Mouse (Mus musculus): ENCODE data around the gene Evi2a. TPM values are rescaled to one million over a fixed set of nuclear protein-coding genes. Genes with fewer than 3 reads are reported as not detected.

Evi2a gene
- 5.3 and 5.4 TPM in 2 replicates for polyA plus RNA-seq (2015; fragmentation: Nextera tagmentation; extraction: Ambion mirVana)

DNA sequence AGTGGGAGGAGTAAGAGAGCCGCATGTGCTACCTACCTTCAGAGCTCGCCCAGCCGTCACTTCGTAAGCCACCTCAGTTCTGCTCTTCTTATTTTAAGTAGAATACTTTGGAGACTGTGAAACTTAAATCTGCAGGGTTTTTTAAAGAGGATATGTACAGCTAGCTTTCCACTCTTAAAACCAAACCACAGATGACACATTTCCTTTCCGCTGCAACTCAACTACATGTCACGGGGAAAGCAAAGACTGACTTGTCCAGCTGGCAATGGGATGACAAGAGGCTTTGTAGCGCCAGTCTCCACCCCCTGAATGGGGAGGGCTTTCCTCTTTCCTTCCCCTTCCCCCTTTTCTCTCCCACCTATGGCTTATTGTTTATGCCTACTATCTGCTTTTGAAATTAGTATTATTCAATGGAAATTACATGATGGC, at the start of gene Evi2a, which contains the start of gene Evi2:
Gene Evi2a, minus strand, starts transcription at position 277 of the 429 bp plus-strand sequence.
Gene Evi2, minus strand, starts transcription at position 257 of the 429 bp plus-strand sequence.
- H3K36me3 ChIP-seq, result 0 out of 2 replicates have a peak, but pooled peaks cover 3% of the 10 kb centered on the region
- peaks cover 6% of the 10 kb centered on the region; the same call in 1 of the 2 replicates for H3K4me1 ChIP-seq
- no peaks in the 10 kb centered on the region for H3K9me3 ChIP-seq
- 78% methylated on average over 7 of the region's 7 CpGs for WGBS
- H3K4me3 ChIP-seq (replicated peaks), result no peak within 1 kb of the TSS
- H3K9ac ChIP-seq, result no peak within 1 kb of the TSS
- H3K27ac ChIP-seq, result no peak within 1 kb of the TSS
- H3K27me3 ChIP-seq (replicated peaks), result no peaks in the 10 kb centered on the region
- ATAC-seq (ENCODE audit: insufficient read depth, low FRiP score, low read depth), result no peak
- no peak within 1 kb of the TSS for H3K4me2 ChIP-seq

DNA sequence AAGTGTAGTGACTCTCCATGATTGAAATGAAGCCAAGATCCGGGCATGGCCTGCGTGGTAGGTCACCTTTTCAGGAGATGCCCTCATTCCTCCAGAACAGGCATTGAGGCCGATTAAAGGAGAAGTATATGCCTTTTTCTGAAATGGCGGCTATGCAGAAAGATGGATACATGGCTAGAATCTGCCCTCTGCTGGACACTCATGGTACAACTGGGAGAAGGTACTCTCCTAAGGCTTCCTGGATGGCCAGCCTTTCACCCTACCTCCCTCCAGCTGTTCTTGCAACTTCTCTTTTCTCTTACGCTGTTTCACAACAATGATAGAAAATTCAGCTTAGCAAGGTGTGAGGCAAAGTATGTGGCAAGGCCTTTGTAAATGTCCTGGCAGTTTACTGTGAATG, 47.3 kb upstream of the Evi2a start:
- Histone ChIP-seq H3K9me3 (no peaks in the 10 kb centered on the region), H3K4me3 (replicated peaks) (no peak overlapping the region), H3K36me3 (no peaks in the 10 kb centered on the region), H3K4me2 (no peak overlapping the region), H3K27me3 (replicated peaks) (no peaks in the 10 kb centered on the region), H3K9ac (no peak overlapping the region), H3K27ac (no peak overlapping the region), H3K4me1 (no peaks in the 10 kb centered on the region)
- WGBS, result 42% methylated on average over 5 of the region's 5 CpGs
- ATAC-seq (ENCODE audit: insufficient read depth, low FRiP score, low read depth), result no peak

DNA sequence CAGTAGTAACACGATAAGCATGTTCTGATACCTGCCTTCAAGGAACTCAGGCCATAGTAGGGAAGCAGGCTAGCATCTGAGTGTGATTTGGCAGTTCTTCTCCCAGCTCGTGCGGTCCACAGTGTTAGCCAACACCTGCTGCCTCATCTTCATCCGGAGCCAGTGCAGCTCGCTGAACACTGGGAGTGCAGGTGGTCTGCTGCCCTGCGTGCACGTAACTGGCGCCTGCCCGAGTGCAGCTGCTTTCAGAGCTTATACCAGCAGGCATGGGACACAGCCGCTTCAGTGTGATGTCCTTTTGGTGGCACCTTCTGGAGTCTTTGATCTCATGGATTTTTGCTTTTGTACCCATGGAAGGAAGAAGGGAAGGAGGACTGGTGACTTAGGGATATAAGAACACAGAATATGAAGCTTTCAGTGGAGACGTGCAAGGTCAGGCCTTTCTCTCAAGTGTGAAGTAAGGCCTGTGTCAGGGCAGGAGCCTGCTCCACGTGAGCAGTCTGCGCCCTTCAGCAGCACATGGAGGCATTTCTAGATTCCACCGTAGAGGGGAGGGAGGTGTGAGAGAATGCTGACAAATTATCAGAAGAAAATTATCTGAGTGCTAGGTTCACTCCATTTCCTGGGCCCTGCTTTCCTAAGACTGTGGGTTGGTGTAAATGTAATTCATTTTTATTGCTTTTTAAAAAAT, 45.1 kb upstream of the Evi2a start:
- H3K27me3 ChIP-seq (replicated peaks), result no peaks in the 10 kb centered on the region
- no peaks in the 10 kb centered on the region for H3K9me3 ChIP-seq
- no peaks in the 10 kb centered on the region for H3K4me1 ChIP-seq
- no peak for ATAC-seq (ENCODE audit: insufficient read depth, low FRiP score, low read depth)
- H3K9ac ChIP-seq, result no peak overlapping the region
- H3K36me3 ChIP-seq, result peaks cover 12% of the 10 kb centered on the region; the same call in 1 of the 2 replicates
- H3K4me3 ChIP-seq (replicated peaks), result no peak overlapping the region
- no peak overlapping the region for H3K4me2 ChIP-seq
- no peak overlapping the region for H3K27ac ChIP-seq
- 87% methylated on average over 14 of the region's 14 CpGs for WGBS

DNA sequence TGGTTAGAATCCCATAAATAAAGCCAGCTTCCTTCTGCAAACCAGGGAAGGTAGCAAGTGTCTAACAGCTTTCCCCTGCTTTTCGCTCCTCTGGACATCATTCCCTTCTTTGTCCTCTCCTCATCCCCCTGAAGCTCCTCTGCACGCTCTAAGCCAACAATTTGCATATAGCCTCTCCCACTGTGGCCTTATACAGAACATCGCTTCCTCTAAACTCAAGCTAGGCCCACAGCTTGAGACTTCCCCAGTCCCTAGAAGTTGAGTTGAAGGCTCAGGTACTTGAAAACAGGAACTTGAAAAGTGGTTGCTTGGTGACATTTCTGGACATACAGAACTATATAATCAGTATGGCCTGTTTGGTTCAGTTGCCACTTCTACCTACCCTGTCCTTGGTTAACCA, 43.4 kb upstream of the Evi2a start:
- no peaks in the 10 kb centered on the region for H3K27me3 ChIP-seq (replicated peaks)
- no peaks in the 10 kb centered on the region for H3K4me1 ChIP-seq
- no peak for ATAC-seq (ENCODE audit: insufficient read depth, low FRiP score, low read depth)
- 88% methylated on average over 3 of the region's 3 CpGs for whole genome bisulfite sequencing
- H3K27ac ChIP-seq, result no peak overlapping the region
- H3K36me3 ChIP-seq, result peaks cover 15% of the 10 kb centered on the region; the same call in 1 of the 2 replicates
- H3K9ac ChIP-seq, result no peak overlapping the region
- no peak overlapping the region for H3K4me2 ChIP-seq
- no peak overlapping the region for H3K4me3 ChIP-seq (replicated peaks)
- H3K9me3 ChIP-seq, result no peaks in the 10 kb centered on the region

DNA sequence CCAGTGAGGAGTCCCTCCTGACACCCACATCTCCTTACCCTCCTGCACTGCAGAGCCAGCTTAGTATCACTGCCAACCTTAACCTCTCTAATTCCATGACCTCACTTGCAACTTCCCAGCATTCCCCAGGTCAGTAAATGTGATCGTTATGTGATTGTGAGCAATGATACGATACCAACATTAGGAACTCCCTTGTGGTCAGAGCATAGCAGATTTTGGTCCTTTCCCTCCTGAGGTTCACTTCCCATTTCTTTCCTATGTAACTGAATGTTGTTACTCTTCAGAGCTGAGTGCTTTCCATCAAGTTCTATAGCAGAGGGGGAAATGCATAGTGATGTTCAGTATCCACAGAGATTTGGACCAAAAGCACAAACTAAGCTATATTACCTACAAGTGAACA, 39.9 kb upstream of the Evi2a start:
- H3K9me3 ChIP-seq, result no peaks in the 10 kb centered on the region
- H3K4me1 ChIP-seq, result no peaks in the 10 kb centered on the region
- no peak overlapping the region for H3K9ac ChIP-seq
- peaks cover 39% of the 10 kb centered on the region for H3K36me3 ChIP-seq
- H3K27me3 ChIP-seq (replicated peaks), result no peaks in the 10 kb centered on the region
- H3K4me2 ChIP-seq, result no peak overlapping the region
- H3K27ac ChIP-seq, result no peak overlapping the region
- ATAC-seq (ENCODE audit: insufficient read depth, low FRiP score, low read depth), result no peak
- WGBS, result 93% methylated on average over 2 of the region's 2 CpGs
- H3K4me3 ChIP-seq (replicated peaks), result no peak overlapping the region

DNA sequence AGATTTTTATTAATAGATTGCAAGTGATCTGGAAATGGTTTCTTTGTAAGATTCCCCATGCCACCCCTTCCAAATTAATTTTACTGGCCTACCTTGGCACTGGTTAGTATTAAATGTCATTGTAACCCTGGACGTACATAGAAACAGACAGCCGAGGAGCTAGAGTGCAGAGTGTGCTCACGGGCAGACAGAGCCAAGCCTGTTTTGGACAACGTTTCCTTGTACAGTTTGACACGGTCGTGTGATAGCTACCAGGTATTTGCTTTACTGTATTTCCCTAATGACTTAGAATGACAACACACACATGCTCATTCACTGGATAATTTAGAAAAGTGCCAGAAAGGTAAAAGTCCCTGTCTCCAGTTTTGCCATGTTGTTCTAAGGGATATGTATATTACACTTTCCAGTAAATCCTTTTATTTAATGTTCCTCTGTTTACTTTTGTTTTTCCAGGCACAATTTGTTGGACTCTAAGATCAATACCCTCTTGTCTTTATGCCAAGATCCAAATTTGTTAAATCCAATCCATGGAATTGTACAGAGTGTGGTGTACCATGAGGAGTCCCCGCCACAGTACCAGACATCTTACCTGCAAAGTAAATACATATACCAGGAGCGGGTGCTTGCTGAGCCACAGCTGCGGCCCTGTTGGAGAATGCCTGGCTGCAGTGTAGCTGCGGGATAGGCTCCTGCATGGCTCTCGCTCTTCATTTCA, 37.9 kb upstream of the Evi2a start:
- Histone ChIP-seq H3K27ac (no peak overlapping the region), H3K9ac (no peak overlapping the region), H3K9me3 (no peaks in the 10 kb centered on the region), H3K4me2 (no peak overlapping the region), H3K36me3 (peaks cover 44% of the 10 kb centered on the region), H3K27me3 (replicated peaks) (no peaks in the 10 kb centered on the region), H3K4me3 (replicated peaks) (no peak overlapping the region), H3K4me1 (no peaks in the 10 kb centered on the region)
- 76% methylated on average over 11 of the region's 11 CpGs for WGBS
- ATAC-seq (ENCODE audit: insufficient read depth, low FRiP score, low read depth), result no peak

DNA sequence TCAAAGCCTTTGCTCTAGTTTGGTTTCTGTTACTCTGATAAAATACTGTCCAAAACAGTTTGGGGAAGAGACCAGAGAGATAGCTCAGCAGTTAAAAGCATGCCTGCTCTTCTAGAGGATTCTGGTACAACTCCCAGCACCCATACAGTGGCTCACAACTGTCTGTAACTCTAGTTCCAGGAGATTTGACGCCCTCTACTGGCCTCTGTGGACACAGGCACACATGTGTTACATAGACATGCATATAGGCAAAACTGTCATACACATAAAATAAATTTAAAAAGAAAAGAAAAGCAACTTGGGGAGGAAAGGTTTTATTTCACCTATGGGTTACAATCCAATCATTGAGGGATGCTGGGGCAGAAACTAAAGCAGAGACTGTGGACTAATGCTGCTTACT, 36.5 kb upstream of the Evi2a start:
- H3K9ac ChIP-seq, result no peak overlapping the region
- H3K4me1 ChIP-seq, result no peaks in the 10 kb centered on the region
- H3K27ac ChIP-seq, result no peak overlapping the region
- ATAC-seq (ENCODE audit: insufficient read depth, low FRiP score, low read depth), result no peak
- H3K27me3 ChIP-seq (replicated peaks), result no peaks in the 10 kb centered on the region
- no peak overlapping the region for H3K4me3 ChIP-seq (replicated peaks)
- WGBS, result 72% methylated on average over 1 of the region's 1 CpGs
- no peak overlapping the region for H3K4me2 ChIP-seq
- no peaks in the 10 kb centered on the region for H3K9me3 ChIP-seq
- H3K36me3 ChIP-seq, result peaks cover 41% of the 10 kb centered on the region

DNA sequence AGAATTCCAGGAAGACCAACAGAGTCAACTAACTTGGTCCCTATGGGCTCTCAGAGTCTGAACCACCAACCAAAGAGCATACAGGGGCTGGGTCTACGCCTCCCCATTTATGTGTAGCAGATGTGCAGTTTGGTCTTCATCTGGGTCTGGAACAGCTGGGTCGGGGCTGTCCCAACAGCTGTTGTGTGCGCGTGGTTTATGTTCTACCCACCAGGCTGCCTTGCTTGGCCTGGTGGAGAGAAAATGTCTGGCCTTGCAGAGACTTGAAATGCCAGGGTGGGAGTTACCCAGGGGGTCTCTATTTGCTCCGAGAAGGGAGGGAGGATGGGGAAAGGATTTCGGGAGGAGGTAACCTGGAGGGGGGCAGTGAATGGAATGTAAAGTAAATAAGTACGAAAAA, 33.1 kb upstream of the Evi2a start:
- Histone ChIP-seq H3K36me3 (peaks cover 36% of the 10 kb centered on the region), H3K4me3 (replicated peaks) (no peak overlapping the region), H3K4me1 (no peaks in the 10 kb centered on the region), H3K9me3 (no peaks in the 10 kb centered on the region), H3K4me2 (no peak overlapping the region), H3K27me3 (replicated peaks) (no peaks in the 10 kb centered on the region), H3K27ac (no peak overlapping the region), H3K9ac (no peak overlapping the region)
- WGBS, result 89% methylated on average over 7 of the region's 7 CpGs
- no peak for ATAC-seq (ENCODE audit: insufficient read depth, low FRiP score, low read depth)

DNA sequence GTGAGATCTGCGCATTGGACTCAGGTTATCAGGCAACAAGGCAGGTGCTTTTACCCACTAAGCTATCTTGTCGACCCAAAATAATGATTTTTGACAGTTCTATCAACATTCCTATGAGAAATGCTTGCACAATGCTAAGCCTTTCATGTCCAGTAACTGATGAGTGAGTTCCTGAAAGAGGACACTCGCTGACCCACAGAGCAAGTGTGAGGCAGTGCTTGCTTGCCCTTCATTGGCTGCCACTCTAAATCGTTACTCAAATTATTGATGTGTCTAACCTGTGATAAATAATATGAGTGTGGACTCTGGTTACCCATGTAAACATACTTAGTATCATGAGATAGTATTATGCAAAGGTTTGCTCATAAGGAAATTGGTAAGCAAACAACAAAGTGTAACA, 30.1 kb upstream of the Evi2a start:
- H3K9ac ChIP-seq, result no peak overlapping the region
- H3K27me3 ChIP-seq (replicated peaks), result no peaks in the 10 kb centered on the region
- no peak overlapping the region for H3K4me3 ChIP-seq (replicated peaks)
- no peaks in the 10 kb centered on the region for H3K4me1 ChIP-seq
- H3K36me3 ChIP-seq, result peaks cover 25% of the 10 kb centered on the region
- no peaks in the 10 kb centered on the region for H3K9me3 ChIP-seq
- WGBS, result 79% methylated on average over 4 of the region's 4 CpGs
- no peak for ATAC-seq (ENCODE audit: insufficient read depth, low FRiP score, low read depth)
- no peak overlapping the region for H3K27ac ChIP-seq
- H3K4me2 ChIP-seq, result no peak overlapping the region

DNA sequence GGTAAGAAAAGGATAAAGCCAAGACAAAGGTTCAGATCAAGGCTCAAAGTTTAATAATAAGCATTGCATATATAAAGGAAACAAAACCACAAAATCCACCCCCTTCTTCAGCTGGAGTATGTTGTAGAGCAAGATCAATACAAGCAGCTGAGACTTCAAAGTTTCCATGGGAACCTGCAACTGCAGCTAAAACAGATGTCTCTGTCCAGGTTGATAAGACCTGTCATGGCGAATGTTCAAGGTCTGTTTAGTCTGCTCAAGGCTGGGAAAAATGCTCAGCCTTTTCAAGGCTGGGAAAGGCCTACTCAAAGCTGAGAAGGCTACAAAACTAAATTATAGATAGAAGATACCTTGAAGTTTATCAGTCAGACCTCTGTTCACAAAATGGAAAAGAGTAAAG, 22.2 kb upstream of the Evi2a start:
- Histone ChIP-seq H3K27me3 (replicated peaks) (no peaks in the 10 kb centered on the region), H3K4me2 (no peak overlapping the region), H3K4me1 (no peaks in the 10 kb centered on the region), H3K9me3 (no peaks in the 10 kb centered on the region), H3K4me3 (replicated peaks) (no peak overlapping the region), H3K27ac (no peak overlapping the region), H3K9ac (no peak overlapping the region), H3K36me3 (peaks cover 19% of the 10 kb centered on the region)
- 64% methylated on average over 1 of the region's 1 CpGs for WGBS
- ATAC-seq (ENCODE audit: insufficient read depth, low FRiP score, low read depth), result no peak

DNA sequence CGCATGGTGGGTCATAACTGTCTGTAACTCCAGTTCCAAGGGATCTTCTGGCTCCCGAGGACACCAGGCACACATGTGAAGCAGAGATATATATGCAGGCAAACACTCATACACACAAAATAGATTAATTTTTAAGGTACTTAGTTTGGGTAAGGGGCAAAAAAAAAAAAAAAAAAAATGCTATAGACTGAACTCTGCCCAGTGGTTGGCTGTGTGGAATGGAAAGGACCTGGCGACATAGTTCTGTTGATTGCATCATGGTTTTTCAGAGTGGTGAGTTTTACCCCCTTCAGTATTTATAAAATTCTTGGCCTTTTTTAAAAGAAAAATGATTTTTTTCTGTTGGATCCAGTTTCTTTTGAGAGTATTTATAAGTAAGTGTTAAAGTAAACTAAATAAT, 5.9 kb upstream of the Evi2a start:
- no peaks in the 10 kb centered on the region for H3K27me3 ChIP-seq (replicated peaks)
- WGBS, result 94% methylated on average over 3 of the region's 3 CpGs

DNA sequence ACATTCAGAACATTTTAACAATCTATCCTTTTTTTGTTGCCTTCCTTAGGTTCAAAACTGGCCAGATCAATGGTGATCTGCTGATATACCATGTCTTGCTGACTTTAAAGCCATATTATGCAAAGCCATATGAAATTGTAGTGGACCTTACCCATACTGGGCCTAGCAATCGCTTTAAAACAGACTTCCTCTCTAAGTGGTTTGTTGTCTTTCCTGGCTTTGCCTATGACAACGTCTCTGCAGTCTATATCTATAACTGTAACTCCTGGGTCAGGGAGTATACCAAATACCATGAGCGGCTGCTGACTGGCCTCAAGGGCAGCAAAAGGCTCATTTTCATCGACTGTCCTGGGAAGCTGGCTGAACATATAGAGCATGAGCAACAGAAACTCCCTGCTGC, 5.1 kb upstream of the Evi2a start:
- WGBS, result 80% methylated on average over 4 of the region's 4 CpGs
- ATAC-seq (ENCODE audit: insufficient read depth, low FRiP score, low read depth), result no peak
- Histone ChIP-seq H3K27ac (no peak overlapping the region), H3K9ac (no peak overlapping the region), H3K4me2 (no peak overlapping the region), H3K4me1 (peaks cover 6% of the 10 kb centered on the region; the same call in 1 of the 2 replicates), H3K27me3 (replicated peaks) (no peaks in the 10 kb centered on the region), H3K9me3 (no peaks in the 10 kb centered on the region), H3K4me3 (replicated peaks) (no peak overlapping the region), H3K36me3 (peaks cover 9% of the 10 kb centered on the region; the same call in 1 of the 2 replicates)

More for the DNA sequence above, 5.9 kb upstream of the Evi2a start:
- Histone ChIP-seq H3K4me2 (no peak overlapping the region), H3K9ac (no peak overlapping the region), H3K36me3 (peaks cover 9% of the 10 kb centered on the region; the same call in 1 of the 2 replicates), H3K27ac (no peak overlapping the region), H3K4me1 (peaks cover 6% of the 10 kb centered on the region; the same call in 1 of the 2 replicates), H3K9me3 (no peaks in the 10 kb centered on the region), H3K4me3 (replicated peaks) (no peak overlapping the region)
- no peak for ATAC-seq (ENCODE audit: insufficient read depth, low FRiP score, low read depth)
